Mouse (Mus musculus): ENCODE measurements at regions not wholly inside any gene's neighbourhood (a gene's known extent, or its start where the extent isn't known, plus 50 kb on each side); places are given as distances from the start of the nearest gene placed in this dataset.
A peak's percentile ranks its signal among the peaks of the same experiment; 100 is the strongest.
"Not testable (repeated sequence)": the region's sequence is repeated elsewhere in the genome, so short reads cannot be mapped to it uniquely, and the experiment has no call there.

DNA sequence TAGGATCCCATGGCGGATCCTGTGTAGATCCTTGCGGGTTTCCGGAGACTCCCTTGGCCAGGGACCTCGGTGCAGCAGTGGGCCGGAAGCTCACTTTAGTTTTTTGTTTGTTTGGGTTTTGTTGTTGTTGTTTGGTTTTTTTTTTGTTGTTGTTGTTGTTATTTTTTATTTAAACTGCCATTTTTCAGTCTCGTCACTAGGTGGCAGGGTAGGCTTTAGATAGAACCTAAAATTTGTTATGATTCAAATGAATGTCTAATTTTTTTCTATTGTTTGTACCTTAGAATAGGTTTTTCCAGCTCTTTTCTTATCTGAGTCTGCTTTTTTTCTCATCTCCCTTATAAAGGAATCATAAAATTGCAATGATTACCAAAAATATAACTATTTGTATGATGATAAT, 834.4 kb upstream of the Tacstd2 start:
- no peak for DNase-seq

DNA sequence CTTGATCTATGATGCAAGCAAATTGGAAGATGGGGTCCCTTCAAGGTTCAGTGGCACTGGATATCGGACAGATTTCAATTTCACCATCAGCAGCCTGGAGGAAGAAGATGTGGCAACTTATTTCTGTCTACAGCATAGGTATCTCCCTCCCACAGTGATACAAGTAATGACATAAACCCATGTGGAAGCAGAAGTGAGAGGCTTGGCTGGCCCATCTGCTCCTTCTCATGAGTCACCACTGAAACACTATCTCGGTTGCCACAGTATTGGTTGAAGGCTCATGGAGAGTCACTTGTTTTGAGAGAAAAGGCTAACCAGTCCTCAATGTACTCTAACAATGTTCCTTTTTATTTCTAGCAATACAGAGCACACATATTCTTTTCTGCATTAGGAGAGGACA, 804.2 kb upstream of the Tacstd2 start:
- no peak for DNase-seq

DNA sequence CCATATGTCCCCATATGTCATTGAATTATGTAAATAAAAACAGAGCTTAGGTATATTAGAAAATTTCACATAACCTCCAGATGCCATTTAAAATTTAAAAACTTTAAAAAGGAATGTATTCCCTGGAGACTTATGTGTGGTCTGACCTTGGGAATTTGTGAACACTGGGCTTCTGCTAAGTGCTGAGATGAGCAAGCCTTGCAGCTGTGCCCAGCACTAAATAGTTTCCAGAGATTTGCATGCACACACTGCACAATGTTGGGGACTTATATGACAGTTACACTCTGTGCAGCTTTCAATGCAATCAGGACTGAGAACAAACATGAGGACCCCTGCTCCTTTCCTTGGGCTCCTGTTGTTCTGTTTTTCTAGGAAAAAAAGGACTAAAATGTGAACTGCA, 803.6 kb upstream of the Tacstd2 start:
- DNase-seq, result not testable (repeated sequence)

DNA sequence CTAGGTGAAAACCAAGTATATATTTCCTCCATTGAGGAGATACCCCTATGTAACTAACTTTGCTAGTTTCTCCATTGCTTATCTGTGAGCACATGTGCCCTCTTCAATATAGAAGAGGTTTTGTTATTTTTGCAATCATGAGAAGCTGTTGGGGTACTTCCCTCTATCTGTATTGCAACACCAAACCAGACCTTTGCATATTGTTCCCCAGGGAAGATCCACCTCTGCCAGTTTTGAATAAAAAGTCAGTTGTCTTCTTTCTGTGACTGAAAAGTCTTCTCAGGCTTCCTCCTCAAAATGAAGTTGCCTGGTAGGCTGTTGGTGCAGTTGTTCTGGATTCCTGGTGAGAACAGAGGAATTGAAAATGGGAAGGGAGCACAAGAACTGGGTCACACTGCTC, 775.8 kb upstream of the Tacstd2 start:
- DNase-seq, result no peak

DNA sequence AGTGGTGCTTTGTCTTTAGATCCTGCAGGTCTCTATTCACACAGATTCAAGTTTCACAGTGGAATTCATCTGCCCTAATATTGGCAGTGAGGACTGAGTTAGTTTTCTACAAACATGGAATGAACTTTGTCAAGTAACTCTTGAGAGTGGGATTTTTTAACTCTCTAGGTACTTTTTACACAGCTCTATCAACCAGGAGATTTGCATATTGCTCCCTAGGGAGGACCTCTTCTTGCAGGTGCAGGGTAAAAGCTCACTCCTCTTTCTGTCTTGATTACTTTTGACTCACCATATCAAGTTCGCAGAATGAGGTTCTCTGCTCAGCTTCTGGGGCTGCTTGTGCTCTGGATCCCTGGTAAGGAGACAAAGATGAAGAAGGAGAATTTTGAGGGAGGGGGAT, 766.5 kb upstream of the Tacstd2 start:
- DNase-seq, result no peak

DNA sequence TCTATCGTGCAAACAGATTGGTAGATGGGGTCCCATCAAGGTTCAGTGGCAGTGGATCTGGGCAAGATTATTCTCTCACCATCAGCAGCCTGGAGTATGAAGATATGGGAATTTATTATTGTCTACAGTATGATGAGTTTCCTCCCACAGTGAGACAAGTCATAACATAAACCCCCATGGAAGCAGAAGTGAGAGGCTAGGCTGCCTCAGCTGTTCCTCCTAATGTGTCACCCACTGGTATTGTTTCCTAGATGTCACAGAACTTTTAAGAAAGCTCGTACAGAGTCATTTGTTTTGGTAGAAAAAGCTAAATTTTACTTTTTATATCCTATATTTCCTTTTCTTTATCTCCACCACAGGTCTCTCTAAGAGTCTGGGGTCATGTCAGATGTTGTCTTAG, 721.1 kb upstream of the Tacstd2 start:
- DNase-seq, result no peak

DNA sequence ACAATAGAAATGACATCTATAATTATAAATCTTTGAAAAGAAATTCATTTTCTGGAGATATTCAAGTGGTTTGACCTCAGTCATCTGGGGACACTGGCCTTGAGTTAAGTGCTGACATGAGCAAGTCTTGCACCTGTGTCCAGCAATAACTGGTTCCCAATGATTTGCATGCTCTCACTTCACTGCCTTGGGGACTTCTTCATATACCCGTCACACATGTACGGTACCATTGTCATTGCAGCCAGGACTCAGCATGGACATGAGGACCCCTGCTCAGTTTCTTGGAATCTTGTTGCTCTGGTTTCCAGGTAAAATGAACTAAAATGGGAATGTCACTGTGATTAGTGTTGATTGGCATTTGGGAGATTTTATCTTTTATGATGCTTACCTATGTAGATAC, 720.6 kb upstream of the Tacstd2 start:
- no peak for DNase-seq

DNA sequence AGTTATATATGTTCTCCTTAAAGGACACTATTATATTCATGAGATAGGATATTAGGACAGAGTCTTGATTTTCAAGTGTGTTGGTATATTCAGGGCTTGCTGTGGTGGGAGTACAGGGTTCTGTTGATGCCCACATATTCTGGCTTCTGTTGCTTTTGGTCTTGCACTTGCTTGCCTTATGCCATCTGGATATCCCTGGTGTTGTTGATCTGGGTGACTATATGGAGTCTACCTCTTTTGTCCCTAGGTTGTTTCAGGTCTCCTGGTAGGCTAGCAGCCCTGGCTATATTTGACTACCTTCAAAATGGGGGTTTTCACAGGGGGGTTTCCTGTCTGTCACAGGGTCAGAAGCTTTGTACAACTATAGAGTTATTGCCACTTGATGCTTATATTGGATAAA, 717.1 kb upstream of the Tacstd2 start:
- DNase-seq, result no peak

DNA sequence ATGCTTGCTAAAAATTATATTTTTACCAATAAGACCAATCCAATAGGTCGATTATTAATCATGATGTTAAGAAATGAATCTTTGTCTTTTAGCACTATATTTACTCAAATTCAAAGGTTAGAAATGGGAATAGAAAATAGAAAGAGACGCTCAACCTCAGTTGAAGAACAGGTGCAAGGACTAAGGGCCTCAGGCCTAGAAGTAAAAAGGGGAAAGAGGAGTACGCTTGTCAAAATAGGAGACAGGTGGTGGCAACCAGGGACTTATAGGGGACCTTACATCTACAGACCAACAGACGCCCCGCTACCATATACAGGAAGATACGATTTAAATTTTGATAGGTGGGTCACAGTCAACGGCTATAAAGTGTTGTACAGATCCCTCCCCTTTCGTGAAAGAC, 715.7 kb upstream of the Tacstd2 start:
- not testable (repeated sequence) for DNase-seq

DNA sequence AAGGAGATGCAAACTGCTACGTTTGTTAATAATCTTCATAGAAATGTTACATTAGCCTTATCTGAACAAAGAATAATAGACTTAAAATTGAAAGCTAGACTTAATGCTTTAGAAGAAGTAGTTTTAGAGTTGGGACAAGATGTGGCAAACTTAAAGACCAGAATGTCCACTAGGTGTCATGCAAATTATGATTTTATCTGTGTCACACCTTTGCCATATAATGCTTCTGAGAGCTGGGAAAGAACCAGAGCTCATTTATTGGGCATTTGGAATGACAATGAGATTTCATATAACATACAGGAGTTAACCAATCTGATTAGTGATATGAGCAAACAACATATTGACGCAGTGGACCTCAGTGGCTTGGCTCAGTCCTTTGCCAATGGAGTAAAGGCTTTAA, 714.8 kb upstream of the Tacstd2 start:
- not testable (repeated sequence) for DNase-seq

DNA sequence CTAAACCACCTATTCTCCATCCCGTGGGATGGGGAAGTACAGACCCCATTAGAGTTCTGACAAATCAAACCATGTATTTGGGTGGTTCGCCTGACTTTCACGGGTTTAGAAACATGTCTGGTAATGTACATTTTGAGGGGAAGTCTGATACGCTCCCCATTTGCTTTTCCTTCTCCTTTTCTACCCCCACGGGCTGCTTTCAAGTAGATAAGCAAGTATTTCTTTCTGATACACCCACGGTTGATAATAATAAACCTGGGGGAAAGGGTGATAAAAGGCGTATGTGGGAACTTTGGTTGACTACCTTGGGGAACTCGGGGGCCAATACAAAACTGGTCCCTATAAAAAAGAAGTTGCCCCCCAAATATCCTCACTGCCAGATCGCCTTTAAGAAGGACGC, 713.7 kb upstream of the Tacstd2 start:
- not testable (repeated sequence) for DNase-seq

DNA sequence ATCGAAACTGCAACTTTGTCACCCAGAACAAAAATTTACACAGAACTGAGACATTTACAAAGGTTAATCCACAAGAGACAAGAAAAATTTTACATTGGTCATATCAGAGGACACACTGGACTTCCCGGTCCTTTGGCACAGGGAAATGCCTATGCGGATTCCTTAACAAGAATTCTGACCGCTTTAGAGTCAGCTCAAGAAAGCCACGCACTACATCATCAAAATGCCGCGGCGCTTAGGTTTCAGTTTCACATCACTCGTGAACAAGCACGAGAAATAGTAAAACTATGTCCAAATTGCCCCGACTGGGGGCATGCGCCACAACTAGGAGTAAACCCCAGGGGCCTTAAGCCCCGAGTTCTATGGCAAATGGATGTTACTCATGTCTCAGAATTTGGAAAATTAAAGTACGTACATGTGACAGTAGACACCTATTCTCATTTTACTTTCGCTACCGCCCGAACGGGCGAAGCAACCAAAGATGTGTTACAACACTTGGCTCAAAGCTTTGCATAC, 712.5 kb upstream of the Tacstd2 start:
- not testable (repeated sequence) for DNase-seq

DNA sequence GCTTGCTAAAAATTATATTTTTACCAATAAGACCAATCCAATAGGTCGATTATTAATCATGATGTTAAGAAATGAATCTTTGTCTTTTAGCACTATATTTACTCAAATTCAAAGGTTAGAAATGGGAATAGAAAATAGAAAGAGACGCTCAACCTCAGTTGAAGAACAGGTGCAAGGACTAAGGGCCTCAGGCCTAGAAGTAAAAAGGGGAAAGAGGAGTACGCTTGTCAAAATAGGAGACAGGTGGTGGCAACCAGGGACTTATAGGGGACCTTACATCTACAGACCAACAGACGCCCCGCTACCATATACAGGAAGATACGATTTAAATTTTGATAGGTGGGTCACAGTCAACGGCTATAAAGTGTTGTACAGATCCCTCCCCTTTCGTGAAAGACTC, 707.2 kb upstream of the Tacstd2 start:
- not testable (repeated sequence) for DNase-seq

DNA sequence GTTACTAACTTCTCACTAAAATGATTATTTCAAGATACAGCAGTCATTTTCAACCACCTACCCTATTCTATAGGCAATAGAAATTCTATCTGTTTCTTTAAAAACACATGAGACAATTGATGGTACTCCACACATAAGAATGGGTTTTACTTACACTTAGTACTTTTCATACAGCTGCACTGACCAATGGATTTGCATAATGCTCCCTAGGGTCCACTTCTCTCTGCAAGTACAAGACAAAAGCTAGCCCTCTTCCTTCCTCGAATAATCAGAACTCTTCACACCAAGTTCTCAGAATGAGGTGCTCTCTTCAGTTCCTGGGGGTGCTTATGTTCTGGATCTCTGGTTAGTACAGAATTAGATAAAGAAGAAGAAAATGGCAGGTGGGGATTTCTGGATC, 684.1 kb upstream of the Tacstd2 start:
- no peak for DNase-seq

DNA sequence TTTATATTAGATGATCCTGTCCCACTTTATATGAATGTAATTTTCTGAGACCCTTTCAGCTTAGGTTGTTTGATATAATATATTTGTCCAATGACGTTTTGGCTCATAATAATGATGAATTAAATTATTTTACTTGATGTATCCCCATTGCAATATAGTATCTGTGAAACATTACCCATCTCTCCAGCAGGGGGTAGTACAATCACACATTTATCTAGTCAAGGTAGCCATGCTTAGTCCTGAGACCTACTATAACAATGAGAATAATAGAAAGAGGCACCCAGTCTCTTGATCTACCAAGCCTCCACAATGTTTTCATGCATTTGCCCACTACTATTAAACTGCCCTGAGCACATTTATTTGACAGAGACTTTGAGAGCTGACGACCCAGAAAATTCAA, 665.9 kb upstream of the Tacstd2 start:
- no peak for DNase-seq

DNA sequence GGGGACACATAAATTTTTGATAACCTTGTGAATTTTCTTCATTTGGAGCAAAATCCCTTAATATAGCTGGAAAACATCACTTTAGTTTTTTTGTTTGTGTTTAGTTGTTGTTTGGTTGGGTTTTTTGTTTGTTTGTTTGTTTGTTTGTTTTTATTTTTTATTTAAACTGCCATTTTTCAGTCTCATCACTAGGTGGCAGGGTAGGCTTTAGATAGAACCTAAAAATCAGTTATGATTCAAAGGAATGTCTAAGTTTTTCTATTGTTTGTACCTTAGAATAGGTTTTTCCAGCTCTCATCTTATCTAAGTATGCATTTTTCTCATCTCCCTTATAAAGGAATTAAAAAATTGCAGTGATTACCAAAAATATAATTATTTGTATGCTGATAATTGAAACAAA, 662.4 kb upstream of the Tacstd2 start:
- no peak for DNase-seq

DNA sequence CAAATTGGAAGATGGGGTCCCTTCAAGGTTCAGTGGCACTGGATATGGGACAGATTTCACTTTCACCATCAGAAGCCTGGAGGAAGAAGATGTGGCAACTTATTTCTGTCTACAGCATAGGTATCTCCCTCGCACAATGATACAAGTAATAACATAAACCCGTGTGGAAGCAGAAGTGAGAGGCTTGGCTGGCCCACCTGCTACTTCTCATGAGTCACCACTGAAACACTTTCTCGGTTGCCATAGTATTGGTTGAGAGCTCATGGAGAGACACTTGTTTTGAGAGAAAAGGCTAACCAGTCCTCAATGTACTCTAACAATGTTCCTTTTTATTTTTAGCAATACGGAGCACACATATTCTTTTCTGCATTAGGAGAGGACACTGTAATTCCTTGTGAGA, 629.2 kb upstream of the Tacstd2 start:
- no peak for DNase-seq

DNA sequence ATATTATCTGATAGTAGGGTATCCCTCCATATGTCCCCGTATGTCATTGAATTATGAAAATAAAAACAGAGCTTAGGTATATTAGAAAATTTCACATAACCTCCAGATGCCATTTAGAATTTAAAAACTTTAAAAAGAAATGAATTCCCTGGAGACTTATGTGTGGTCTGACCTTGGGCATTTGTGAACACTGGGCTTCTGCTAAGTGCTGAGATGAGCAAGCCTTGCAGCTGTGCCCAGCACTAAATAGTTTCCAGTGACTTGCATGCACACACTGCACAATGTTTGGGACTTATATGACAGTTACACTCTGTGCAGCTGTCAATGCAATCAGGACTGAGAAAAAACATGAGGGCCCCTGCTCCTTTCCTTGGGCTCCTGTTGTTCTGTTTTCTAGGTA, 628.5 kb upstream of the Tacstd2 start:
- DNase-seq, result not testable (repeated sequence)

DNA sequence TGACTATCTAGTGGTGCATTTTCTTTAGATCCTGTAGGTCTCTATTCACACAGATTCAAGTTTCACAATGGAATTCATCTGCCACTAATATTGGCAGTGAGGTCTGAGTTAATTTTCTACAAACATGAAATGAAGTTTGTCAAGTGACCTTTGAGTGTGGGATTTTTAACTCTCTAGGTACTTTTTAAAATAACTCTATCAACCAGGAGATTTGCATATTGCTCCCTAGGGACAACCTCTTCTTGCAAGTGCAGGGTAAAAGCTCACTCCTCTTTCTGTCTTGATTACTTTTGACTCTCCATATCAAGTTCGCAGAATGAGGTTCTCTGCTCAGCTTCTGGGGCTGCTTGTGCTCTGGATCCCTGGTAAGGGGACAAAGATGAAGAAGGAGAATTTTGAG, 616.0 kb upstream of the Tacstd2 start:
- DNase-seq, result no peak

DNA sequence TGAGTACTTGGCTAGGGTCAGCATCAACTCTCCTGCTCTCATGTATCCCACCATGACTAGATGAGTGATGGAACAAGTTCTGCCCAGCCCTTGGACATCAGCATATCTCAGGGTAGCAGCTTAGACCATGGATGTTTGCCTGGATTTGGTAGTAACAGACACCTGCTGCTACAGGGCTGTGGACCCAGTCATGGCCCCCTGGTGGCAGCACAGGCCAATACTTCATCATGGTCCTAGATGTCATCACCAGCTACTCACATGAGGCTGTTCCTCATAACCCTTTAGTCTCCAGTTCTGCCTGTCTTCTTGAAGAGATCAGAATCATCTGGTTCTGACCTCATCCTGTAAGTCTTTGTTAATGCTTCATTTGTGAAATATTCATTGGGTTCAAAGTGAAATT, 566.9 kb upstream of the Tacstd2 start:
- DNase-seq, result peak; percentile 5
